ENCODE assay signal across 8 mouse cellular contexts in genomic region chr4:97772641-97773040, GRCm38 (mm10). TPM values are rescaled to one million over a fixed set of nuclear protein-coding genes. Genes with fewer than 3 reads are reported as not detected.
A peak's percentile ranks its signal among the peaks of the same experiment; 100 is the strongest.
DNase-seq lines count a peak whose midpoint lies in the region; ATAC-seq lines count a peak whose summit lies in the region.

Nfia (plus strand) TSS chr4:97772734.

- WGBS in embryonic facial prominence, embryonic 13.5 days = under 1% methylated on average over 9 of the region's 9 CpGs
- 0% methylated on average over 9 of the region's 9 CpGs for WGBS in limb, embryonic 10.5 days

- no peaks in the 10 kb centered on the region for H3K9me3 ChIP-seq in embryonic facial prominence, embryonic 13.5 days
- no peaks in the 10 kb centered on the region for H3K9me3 ChIP-seq in limb, embryonic 10.5 days (replicated peaks)

- no peaks in the 10 kb centered on the region for H3K27me3 ChIP-seq in embryonic facial prominence, embryonic 13.5 days
- H3K27me3 ChIP-seq in limb, embryonic 10.5 days (ENCODE audit: low read depth, poor library complexity, severe bottlenecking) = peaks cover 18% of the 10 kb centered on the region

- DNase-seq in embryo, embryonic 10.5 days (ENCODE audit: low spot score) = peak; percentile 59
- DNase-seq in embryo, embryonic 10 days (ENCODE audit: low spot score) = no peak
- peak; percentile 70 for DNase-seq in A20 (ENCODE audit: low read depth, low spot score)
- DNase-seq in heart, postnatal 10 days = no peak
- DNase-seq in limb, embryonic 10.5 days (ENCODE audit: low spot score) = no peak
- DNase-seq in cerebellum, postnatal 14 days = no peak

- peak within 1 kb of the TSS; percentile 79 for H3K4me2 ChIP-seq in embryonic facial prominence, embryonic 13.5 days

- H3K27ac ChIP-seq in embryonic facial prominence, embryonic 13.5 days = peak within 1 kb of the TSS; percentile 96
- H3K27ac ChIP-seq in limb, embryonic 10.5 days = peak within 1 kb of the TSS; percentile 91

- peaks cover 27% of the 10 kb centered on the region for H3K4me1 ChIP-seq in embryonic facial prominence, embryonic 13.5 days
- peaks cover 46% of the 10 kb centered on the region for H3K4me1 ChIP-seq in limb, embryonic 10.5 days

- peak within 1 kb of the TSS; percentile 66 for H3K9ac ChIP-seq in embryonic facial prominence, embryonic 13.5 days

- intact Hi-C loops in heart, postnatal 10 days (cut with DNase I) = loop anchor here (1.0 to 5.0 kb wide), 2 partner anchors 20 to 335 kb away; no protein-coding TSS in a partner anchor

- no peaks in the 10 kb centered on the region for H3K36me3 ChIP-seq in embryonic facial prominence, embryonic 13.5 days
- no peaks in the 10 kb centered on the region for H3K36me3 ChIP-seq in limb, embryonic 10.5 days

- H3K4me3 ChIP-seq in embryonic facial prominence, embryonic 13.5 days = peak within 1 kb of the TSS; percentile 46
- H3K4me3 ChIP-seq in limb, embryonic 10.5 days = peak within 1 kb of the TSS; percentile 55

- ATAC-seq in embryonic facial prominence, embryonic 13.5 days (ENCODE audit: insufficient number of reproducible peaks, insufficient read depth, low FRiP score, low TSS enrichment, low read depth) = no peak
- ATAC-seq in neutrophil, adult 5-6 weeks (ENCODE audit: extremely low read depth, insufficient number of reproducible peaks, low FRiP score, poor library complexity, severe bottlenecking) = no peak

RNA-seq across cellular contexts. Expression of gene Nfia, which starts in this region (rescaled TPM):
- 59.9 and 71.0 TPM in 2 replicates for polyA plus RNA-seq in embryonic facial prominence, embryonic 13.5 days (2015; fragmentation: Nextera tagmentation; extraction: Ambion mirVana)
- 100 to 1,000 TPM; 196 to 199 TPM for total RNA-seq in heart, postnatal 10 days (2021)
- 6.7 and 21.3 TPM in 2 replicates for polyA plus RNA-seq in limb, embryonic 10.5 days (2016; fragmentation: Nextera tagmentation; extraction: Ambion mirVana)
- 11.3 and 11.4 TPM in 2 replicates for total RNA-seq in neutrophil, adult 5-6 weeks (2017)

Comparison
In these comparisons a context has a peak if more than half of its experiments do, and no peak if none do; other contexts are left out.
1. RNA of gene Nfia (total RNA-seq): 196 to 199 TPM in heart, postnatal 10 days; 11.3 to 11.4 TPM in neutrophil, adult 5-6 weeks; every median in the first group is over 10 times any median in the second.
2. DNase-seq: peak in embryo, embryonic 10.5 days (single experiment) and A20 (single experiment); none in embryo, embryonic 10 days (single experiment), heart, postnatal 10 days (0 of 2), limb, embryonic 10.5 days (single experiment) and cerebellum, postnatal 14 days (0 of 2).